Mouse (Mus musculus): ENCODE results near the gene Yif1a.

Yif1a gene

GRCm38 (mm10) chr19:5087884-5088728 is at the start of gene Yif1a:
Gene Yif1a, plus strand, starts transcription at chr19:5088538.
- peak; percentile 95 for DNase-seq (ENCODE audit: extremely low spot score)

GRCm38 (mm10) chr19:5038709-5039156 is 49.6 kb upstream of the Yif1a start, which contains the start of the genes B4gat1 and AC124502.3:
Gene B4gat1, plus strand, starts transcription at chr19:5038826.
Gene AC124502.3, plus strand, starts transcription at chr19:5038891.
- DNase-seq (ENCODE audit: extremely low spot score), result peak; percentile 91

- DNase-seq (ENCODE audit: extremely low spot score), result no peak
These were observed 48.8 kb upstream of the Yif1a start for GRCm38 (mm10) chr19:5039301-5040114.

- peak; percentile 93 for DNase-seq (ENCODE audit: extremely low spot score)
These were observed 47.3 kb upstream of the Yif1a start, which contains the start of gene Brms1 for GRCm38 (mm10) chr19:5040862-5041523. Gene Brms1, plus strand, starts transcription at chr19:5041354.

GRCm38 (mm10) chr19:5041588-5041987 is 46.8 kb upstream of the Yif1a start:
- no peak for DNase-seq (ENCODE audit: extremely low spot score)

- no peak for DNase-seq (ENCODE audit: extremely low spot score)
These were observed 42.8 kb upstream of the Yif1a start for GRCm38 (mm10) chr19:5045531-5045930.

- DNase-seq (ENCODE audit: extremely low spot score), result no peak
These were observed 39.9 kb upstream of the Yif1a start for GRCm38 (mm10) chr19:5048138-5049056.

- DNase-seq (ENCODE audit: extremely low spot score), result no peak
These were observed 39.0 kb upstream of the Yif1a start for GRCm38 (mm10) chr19:5049325-5049724.

GRCm38 (mm10) chr19:5050047-5050905 is 38.1 kb upstream of the Yif1a start, which contains the start of gene Rin1:
Gene Rin1, plus strand, starts transcription at chr19:5050481.
- DNase-seq (ENCODE audit: extremely low spot score), result peak; percentile 76

GRCm38 (mm10) chr19:5051031-5051430 is 37.3 kb upstream of the Yif1a start:
- DNase-seq (ENCODE audit: extremely low spot score), result no peak

GRCm38 (mm10) chr19:5051515-5051914 is 36.8 kb upstream of the Yif1a start:
- DNase-seq (ENCODE audit: extremely low spot score), result no peak

GRCm38 (mm10) chr19:5052166-5052822 is 36.0 kb upstream of the Yif1a start:
- DNase-seq (ENCODE audit: extremely low spot score), result no peak

GRCm38 (mm10) chr19:5052853-5053252 is 35.5 kb upstream of the Yif1a start:
- no peak for DNase-seq (ENCODE audit: extremely low spot score)

GRCm38 (mm10) chr19:5053909-5054308 is 34.4 kb upstream of the Yif1a start:
- DNase-seq (ENCODE audit: extremely low spot score), result peak; percentile 76

GRCm38 (mm10) chr19:5056251-5056650 is 32.1 kb upstream of the Yif1a start:
- peak; percentile 83 for DNase-seq (ENCODE audit: extremely low spot score)

GRCm38 (mm10) chr19:5057876-5058775 is 30.2 kb upstream of the Yif1a start:
- DNase-seq (ENCODE audit: extremely low spot score), result no peak

GRCm38 (mm10) chr19:5058801-5059771 is 29.3 kb upstream of the Yif1a start:
- peak; percentile 55 for DNase-seq (ENCODE audit: extremely low spot score)

Data from embryo, embryonic 9.5 days (tissue).